Mouse (Mus musculus): ENCODE results near the gene Hipk1. TPM values are rescaled to one million over a fixed set of nuclear protein-coding genes. Genes with fewer than 3 reads are reported as not detected.

The Hipk1 gene
- polyA plus RNA-seq, 1 experiment from 2014 or later, result 9.9 TPM

DNA sequence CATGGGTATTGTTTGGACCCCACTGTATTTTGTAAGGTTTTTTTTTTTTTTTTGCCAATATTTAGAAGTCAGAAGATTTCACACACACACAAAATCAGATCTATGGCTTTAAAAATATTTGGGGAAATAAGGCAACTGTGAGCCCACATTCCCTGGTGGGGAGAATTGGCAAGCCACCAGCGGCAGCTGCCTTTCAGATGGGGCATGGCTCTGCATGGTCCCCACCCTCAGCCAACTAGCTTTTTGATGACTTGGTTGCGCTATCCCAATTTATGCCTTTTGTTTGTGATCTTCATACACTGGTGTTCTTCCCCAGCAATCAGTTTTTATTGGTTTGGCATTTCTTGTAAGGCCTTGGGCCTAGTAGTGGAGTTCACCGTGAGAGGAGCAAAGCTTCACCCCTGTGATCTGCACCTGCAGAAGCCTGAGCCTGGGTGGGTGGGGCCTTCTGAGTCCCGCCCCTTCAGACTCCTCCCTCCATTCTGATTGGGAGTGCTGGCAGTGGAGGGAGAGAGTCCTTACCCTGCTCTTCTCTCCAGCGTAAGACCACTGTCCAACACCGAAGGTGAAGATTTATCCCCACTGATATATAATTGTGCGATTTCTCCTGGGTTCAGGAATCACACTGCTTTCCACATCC, 77.0 kb downstream of the Hipk1 start:
- Histone ChIP-seq H3K9ac (no peak overlapping the region), H3K4me3 (no peak overlapping the region), H3K9me3 (no peaks in the 10 kb centered on the region), H3K4me1 (peaks cover 18% of the 10 kb centered on the region), H3K27me3 (replicated peaks) (no peaks in the 10 kb centered on the region), H3K4me2 (no peak overlapping the region), H3K27ac (replicated peaks) (no peak overlapping the region), H3K36me3 (no peaks in the 10 kb centered on the region)
- 62% methylated on average over 7 of the region's 7 CpGs for WGBS
- ATAC-seq (ENCODE audit: extremely low read depth, insufficient number of reproducible peaks, low FRiP score, low TSS enrichment), result no peak

DNA sequence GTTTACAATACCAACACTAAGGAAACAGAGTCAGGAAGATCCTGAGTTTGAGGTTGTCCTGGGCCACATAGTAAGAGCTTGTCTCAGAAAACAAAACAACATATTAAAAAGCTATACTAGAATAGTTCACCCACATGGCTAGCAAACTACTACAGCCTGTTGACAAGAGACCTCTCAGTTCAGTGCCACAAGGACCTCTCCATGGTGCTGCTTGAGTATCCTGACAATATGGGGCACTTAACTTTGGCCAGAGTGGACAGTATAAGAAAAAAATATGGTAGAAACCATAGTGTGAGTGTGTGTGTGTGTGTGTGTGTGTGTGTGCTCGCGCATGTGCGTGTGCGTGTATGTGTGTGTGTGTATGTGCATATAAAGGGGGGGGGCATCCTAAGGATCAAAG, 79.2 kb downstream of the Hipk1 start:
- ATAC-seq (ENCODE audit: extremely low read depth, insufficient number of reproducible peaks, low FRiP score, low TSS enrichment), result no peak
- WGBS, result 90% methylated on average over 4 of the region's 4 CpGs
- H3K36me3 ChIP-seq, result no peaks in the 10 kb centered on the region
- no peak overlapping the region for H3K9ac ChIP-seq
- H3K4me3 ChIP-seq, result no peak overlapping the region
- no peak overlapping the region for H3K27ac ChIP-seq (replicated peaks)
- H3K4me2 ChIP-seq, result no peak overlapping the region
- peaks cover 11% of the 10 kb centered on the region for H3K4me1 ChIP-seq
- H3K27me3 ChIP-seq (replicated peaks), result no peaks in the 10 kb centered on the region
- H3K9me3 ChIP-seq, result no peaks in the 10 kb centered on the region

- no peaks in the 10 kb centered on the region for H3K36me3 ChIP-seq
- no peaks in the 10 kb centered on the region for H3K9me3 ChIP-seq
- no peak overlapping the region for H3K9ac ChIP-seq
- no peaks in the 10 kb centered on the region; the same call in 1 of the 2 replicates for H3K4me1 ChIP-seq
- no peak overlapping the region for H3K27ac ChIP-seq (replicated peaks)
- H3K27me3 ChIP-seq (replicated peaks), result no peaks in the 10 kb centered on the region
- H3K4me3 ChIP-seq, result no peak overlapping the region
- no peak for ATAC-seq (ENCODE audit: extremely low read depth, insufficient number of reproducible peaks, low FRiP score, low TSS enrichment)
- no peak overlapping the region for H3K4me2 ChIP-seq
- 56% methylated on average over 5 of the region's 5 CpGs for WGBS
Measured at GRCm38 (mm10) chr3:103709470-103710040, 81.8 kb downstream of the Hipk1 start.

GRCm38 (mm10) chr3:103705426-103705825, 85.9 kb downstream of the Hipk1 start:
- Histone ChIP-seq H3K27ac (replicated peaks) (no peak overlapping the region), H3K4me2 (no peak overlapping the region), H3K4me1 (no peaks in the 10 kb centered on the region; the same call in 1 of the 2 replicates), H3K9me3 (no peaks in the 10 kb centered on the region), H3K9ac (no peak overlapping the region), H3K4me3 (no peak overlapping the region), H3K27me3 (replicated peaks) (no peaks in the 10 kb centered on the region), H3K36me3 (no peaks in the 10 kb centered on the region)
- no peak for ATAC-seq (ENCODE audit: extremely low read depth, insufficient number of reproducible peaks, low FRiP score, low TSS enrichment)
- 81% methylated on average over 12 of the region's 12 CpGs for WGBS

DNA sequence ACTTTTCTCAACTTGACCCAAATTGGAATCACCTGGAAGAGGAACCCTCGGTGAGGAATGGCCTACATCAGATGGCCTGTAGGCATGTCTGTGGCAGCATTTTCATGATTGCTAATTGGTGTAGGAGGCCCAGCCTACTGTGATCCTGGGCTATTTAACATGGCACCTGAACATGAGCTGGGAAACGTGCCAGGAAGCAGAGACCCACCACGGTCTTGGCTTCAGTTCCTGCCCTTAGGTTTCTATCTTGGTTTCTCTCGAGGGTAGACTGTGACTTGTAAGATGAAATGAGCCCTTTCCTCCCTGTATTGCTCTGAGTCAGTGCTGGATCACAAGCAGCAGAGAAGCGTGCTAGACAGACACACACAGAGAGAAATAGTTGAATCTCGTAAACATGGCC, 86.7 kb downstream of the Hipk1 start:
- H3K9ac ChIP-seq, result no peak overlapping the region
- no peak for ATAC-seq (ENCODE audit: extremely low read depth, insufficient number of reproducible peaks, low FRiP score, low TSS enrichment)
- 66% methylated on average over 6 of the region's 6 CpGs for WGBS
- no peaks in the 10 kb centered on the region for H3K36me3 ChIP-seq
- no peak overlapping the region for H3K4me2 ChIP-seq
- H3K4me3 ChIP-seq, result no peak overlapping the region
- no peaks in the 10 kb centered on the region for H3K9me3 ChIP-seq
- H3K27ac ChIP-seq (replicated peaks), result no peak overlapping the region
- no peaks in the 10 kb centered on the region for H3K27me3 ChIP-seq (replicated peaks)
- no peaks in the 10 kb centered on the region; the same call in 1 of the 2 replicates for H3K4me1 ChIP-seq

DNA sequence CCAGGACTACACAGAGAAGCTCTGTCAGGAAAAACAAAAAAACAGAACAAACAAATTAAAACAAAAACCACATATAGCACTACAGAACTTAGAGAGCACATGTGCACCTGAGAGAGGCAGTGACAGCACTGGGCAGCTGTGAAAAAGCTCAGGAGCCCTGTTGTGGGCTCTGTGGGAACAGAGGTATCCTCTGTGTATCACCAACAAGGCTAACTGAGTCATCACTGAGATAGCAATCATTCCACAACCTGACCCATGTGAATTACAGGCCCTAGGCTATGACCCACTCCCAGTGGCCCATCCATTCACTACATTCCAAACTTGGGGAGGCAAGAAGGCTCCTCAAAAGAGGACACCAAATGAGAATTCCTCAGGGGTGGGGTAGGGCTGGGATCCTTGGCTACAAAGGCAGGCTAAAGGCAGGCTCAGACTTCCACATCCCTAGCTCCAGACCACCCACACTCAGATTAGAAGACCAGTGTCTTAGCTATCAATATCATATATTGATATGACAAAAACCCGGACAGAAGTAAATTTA, 94.9 kb downstream of the Hipk1 start:
- H3K4me2 ChIP-seq, result no peak overlapping the region
- no peak for ATAC-seq (ENCODE audit: extremely low read depth, insufficient number of reproducible peaks, low FRiP score, low TSS enrichment)
- H3K9me3 ChIP-seq, result no peaks in the 10 kb centered on the region
- 64% methylated on average over 1 of the region's 1 CpGs for WGBS
- no peak overlapping the region for H3K27ac ChIP-seq (replicated peaks)
- H3K27me3 ChIP-seq (replicated peaks), result no peaks in the 10 kb centered on the region
- no peaks in the 10 kb centered on the region for H3K4me1 ChIP-seq
- H3K4me3 ChIP-seq, result no peak overlapping the region
- no peak overlapping the region for H3K9ac ChIP-seq
- H3K36me3 ChIP-seq, result no peaks in the 10 kb centered on the region

DNA sequence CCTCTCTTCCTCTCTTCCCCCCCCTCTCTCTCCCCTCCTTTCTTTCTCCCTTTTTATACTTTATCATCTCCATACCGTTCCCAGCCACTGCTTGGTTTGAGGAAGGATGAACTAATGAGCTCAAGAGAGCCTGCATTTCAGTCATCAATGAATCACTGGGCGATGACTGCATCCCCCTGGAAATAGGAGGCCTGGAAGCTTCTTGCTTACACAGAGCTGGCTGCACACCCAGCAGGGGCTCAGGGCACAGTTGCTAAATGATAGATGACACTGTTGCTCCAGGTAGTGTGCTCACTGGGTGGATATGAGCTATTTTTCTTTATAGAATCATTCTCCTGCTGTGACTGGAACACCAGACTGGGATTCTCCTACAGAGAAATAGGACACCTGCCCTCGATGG, 95.8 kb downstream of the Hipk1 start:
- H3K4me3 ChIP-seq, result no peak overlapping the region
- H3K9ac ChIP-seq, result no peak overlapping the region
- H3K27me3 ChIP-seq (replicated peaks), result no peaks in the 10 kb centered on the region
- H3K9me3 ChIP-seq, result no peaks in the 10 kb centered on the region
- H3K27ac ChIP-seq (replicated peaks), result no peak overlapping the region
- no peaks in the 10 kb centered on the region for H3K4me1 ChIP-seq
- H3K36me3 ChIP-seq, result no peaks in the 10 kb centered on the region
- ATAC-seq (ENCODE audit: extremely low read depth, insufficient number of reproducible peaks, low FRiP score, low TSS enrichment), result no peak
- no peak overlapping the region for H3K4me2 ChIP-seq
- WGBS, result 51% methylated on average over 3 of the region's 3 CpGs

GRCm38 (mm10) chr3:103690506-103690905, 100.9 kb downstream of the Hipk1 start:
- no peaks in the 10 kb centered on the region for H3K9me3 ChIP-seq
- H3K4me1 ChIP-seq, result no peaks in the 10 kb centered on the region
- 58% methylated on average over 3 of the region's 3 CpGs for WGBS
- ATAC-seq (ENCODE audit: extremely low read depth, insufficient number of reproducible peaks, low FRiP score, low TSS enrichment), result no peak
- H3K36me3 ChIP-seq, result no peaks in the 10 kb centered on the region
- no peak overlapping the region for H3K27ac ChIP-seq (replicated peaks)
- H3K9ac ChIP-seq, result no peak overlapping the region
- H3K4me3 ChIP-seq, result no peak overlapping the region
- H3K4me2 ChIP-seq, result no peak overlapping the region
- no peaks in the 10 kb centered on the region for H3K27me3 ChIP-seq (replicated peaks)

Other genes starting within 250 kb of the Hipk1 start
- 0.17 and 0.20 TPM in 2 replicates for gene Syt6, start 216.3 kb downstream of the Hipk1 start, polyA plus RNA-seq (2015; fragmentation: Nextera tagmentation; extraction: Ambion mirVana)
- 0.11 TPM in 1 of 2 replicates, not detected in the other for gene Atg4a-ps, start 145.5 kb downstream of the Hipk1 start, polyA plus RNA-seq (2015; fragmentation: Nextera tagmentation; extraction: Ambion mirVana)
- gene Olfml3, start 53.6 kb downstream of the Hipk1 start, polyA plus RNA-seq (2015; fragmentation: Nextera tagmentation; extraction: Ambion mirVana), result 21.9 and 24.1 TPM in 2 replicates
- not detected in 2 replicates for gene Gm10964, start 52.2 kb downstream of the Hipk1 start, polyA plus RNA-seq (2015; fragmentation: Nextera tagmentation; extraction: Ambion mirVana)
- gene Dclre1b, start 17.9 kb upstream of the Hipk1 start, polyA plus RNA-seq (2015; fragmentation: Nextera tagmentation; extraction: Ambion mirVana), result 15.4 and 16.8 TPM in 2 replicates
- gene Ap4b1, start 18.0 kb upstream of the Hipk1 start, polyA plus RNA-seq (2015; fragmentation: Nextera tagmentation; extraction: Ambion mirVana), result 14.5 and 16.2 TPM in 2 replicates
- 0.21 and 0.24 TPM in 2 replicates for gene Gm43064, start 18.0 kb upstream of the Hipk1 start, polyA plus RNA-seq (2015; fragmentation: Nextera tagmentation; extraction: Ambion mirVana)
- gene Bcl2l15, start 41.0 kb upstream of the Hipk1 start, polyA plus RNA-seq (2015; fragmentation: Nextera tagmentation; extraction: Ambion mirVana), result 0.22 TPM in 1 of 2 replicates, not detected in the other
- gene Ptpn22, start 68.2 kb upstream of the Hipk1 start, polyA plus RNA-seq (2015; fragmentation: Nextera tagmentation; extraction: Ambion mirVana), result 0.76 and 0.79 TPM in 2 replicates
- gene Rsbn1, start 122.6 kb upstream of the Hipk1 start, polyA plus RNA-seq (2015; fragmentation: Nextera tagmentation; extraction: Ambion mirVana), result 5.2 and 5.5 TPM in 2 replicates
- 13.0 and 15.1 TPM in 2 replicates for gene Phtf1, start 176.5 kb upstream of the Hipk1 start, polyA plus RNA-seq (2015; fragmentation: Nextera tagmentation; extraction: Ambion mirVana)

Data from heart, embryonic 13.5 days (tissue).